Mouse (Mus musculus) C2C12 (cell line): Measurements from ENCODE around the gene Dlec1.

Source experiments
- CEBPB ChIP-seq: IDR thresholded peaks from one replicate; pipeline ENCODE4 v1.6.1; 2011; ENCODE audit warnings: low read depth, mild to moderate bottlenecking, control low read depth, moderate library complexity
- CTCF ChIP-seq: IDR thresholded peaks from one replicate; pipeline ENCODE4 v1.5.1; 2011; ENCODE audit not compliant: control insufficient read depth, insufficient read depth, insufficient read length
- FOSL1 ChIP-seq: IDR thresholded peaks from one replicate; pipeline ENCODE4 v1.8.0; 2011; ENCODE audit warnings: mild to moderate bottlenecking, low read length; ENCODE audit not compliant: poor library complexity, insufficient read depth, severe bottlenecking
- MAX ChIP-seq: IDR thresholded peaks from one replicate; pipeline ENCODE4 v1.6.1; 2011; ENCODE audit warnings: mild to moderate bottlenecking, control low read depth
- MYOD1 ChIP-seq: IDR thresholded peaks from one replicate; pipeline ENCODE4 v1.6.1; 2011; ENCODE audit warnings: low read depth; ENCODE audit not compliant: control insufficient read depth, insufficient read length
- MYOG ChIP-seq: IDR thresholded peaks from one replicate; pipeline ENCODE4 v1.6.1; 2011; ENCODE audit not compliant: control insufficient read depth, insufficient read length; ENCODE audit errors: extremely low read depth
- USF1 ChIP-seq: IDR thresholded peaks from one replicate; pipeline ENCODE4 v1.6.1; 2011; ENCODE audit warnings: low read depth, mild to moderate bottlenecking, control low read depth, moderate library complexity

GRCm38 (mm10) chr9:119086451-119086850 lies 15.8 kb upstream of the Dlec1 start:
- TF ChIP-seq CTCF (no peak), MYOG (no peak), CEBPB (no peak), USF1 (no peak), MAX (no peak), FOSL1 (no peak), MYOD1 (no peak)
